Mouse (Mus musculus) granulocyte monocyte progenitor cell, adult 5-6 weeks (primary cell): ENCODE measurements around the gene Thoc3. TPM values are rescaled to one million over a fixed set of nuclear protein-coding genes. Genes with fewer than 3 reads are reported as not detected.
"Not testable (repeated sequence)": the region's sequence is repeated elsewhere in the genome, so short reads cannot be mapped to it uniquely, and the experiment has no call there.

Experiments used
- ATAC-seq: replicated peaks from 2 replicates; pipeline ENCODE4 v1.8.0; 2016; ENCODE audit warnings: mild to moderate bottlenecking, moderate TSS enrichment, inconsistent platforms; ENCODE audit not compliant: poor library complexity, severe bottlenecking
- total RNA-seq, 2 experiments: library from RNA; stranded (forward) in 1 of 2; stranded (reverse) in 1 of 2; fragments of 200-712, 200-1000 nt in 1 of 2; fragments of >200 nt in 1 of 2; fragmentation: Nextera tagmentation in 1 of 2; gene quantifications; 2 replicates each; pipeline ENCODE4 v1.2.3; 2014 to 2017

The Thoc3 gene
- total RNA-seq (2014; fragmentation: Nextera tagmentation) (22.1 and 26.7 TPM in 2 replicates), total RNA-seq (2017) (42.0 and 57.2 TPM in 2 replicates)

DNA sequence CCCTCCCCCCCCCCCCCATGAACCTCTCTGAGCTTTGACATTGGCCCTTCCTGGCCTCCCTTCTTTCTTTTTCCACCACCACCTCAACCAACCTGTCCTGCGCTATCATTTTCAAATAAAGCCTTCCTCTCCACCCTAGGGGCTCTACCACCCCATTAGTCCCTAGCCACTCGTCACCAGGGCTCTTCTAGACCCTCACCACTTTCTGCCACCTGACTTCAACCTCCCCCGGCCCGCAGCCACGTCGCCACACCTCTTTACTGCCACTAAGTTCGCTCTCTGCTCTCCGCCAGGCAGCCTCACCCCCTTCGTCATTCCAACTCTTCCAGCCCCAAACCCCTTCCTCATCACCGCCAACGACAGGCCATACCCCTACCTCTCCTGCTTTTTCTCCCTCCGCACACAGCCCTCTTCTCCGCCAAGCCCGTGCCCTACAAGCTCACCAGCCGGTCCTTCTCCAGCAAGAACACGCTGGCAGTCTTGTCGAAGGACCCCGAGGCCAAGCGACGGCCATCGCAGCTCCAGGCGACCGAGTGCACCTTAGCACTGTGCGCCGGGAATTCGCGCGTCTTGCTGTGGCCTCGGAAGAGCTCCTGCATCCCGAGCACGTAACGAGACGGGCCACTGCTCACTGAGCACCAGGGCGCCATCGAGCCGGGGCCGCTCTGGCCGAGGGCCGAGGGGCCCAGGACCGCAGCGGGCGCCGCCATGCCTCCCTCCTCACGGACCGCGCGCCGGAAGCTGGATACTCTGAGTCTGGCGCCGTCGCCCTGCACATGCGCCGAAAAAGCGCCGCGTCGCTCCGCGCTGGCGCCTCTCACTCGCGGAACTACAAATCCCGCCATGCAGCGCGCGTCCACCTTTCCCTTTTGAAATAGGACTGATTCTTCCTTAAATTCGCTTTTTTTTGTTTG, at the start of gene Thoc3:
TSS of gene Thoc3 (minus strand) at position 752 of the 914 bp plus-strand sequence.
- ATAC-seq: peak; percentile 100

GRCm38 (mm10) chr13:54505920-54506319, 37.3 kb upstream of the Thoc3 start:
- ATAC-seq: no peak

DNA sequence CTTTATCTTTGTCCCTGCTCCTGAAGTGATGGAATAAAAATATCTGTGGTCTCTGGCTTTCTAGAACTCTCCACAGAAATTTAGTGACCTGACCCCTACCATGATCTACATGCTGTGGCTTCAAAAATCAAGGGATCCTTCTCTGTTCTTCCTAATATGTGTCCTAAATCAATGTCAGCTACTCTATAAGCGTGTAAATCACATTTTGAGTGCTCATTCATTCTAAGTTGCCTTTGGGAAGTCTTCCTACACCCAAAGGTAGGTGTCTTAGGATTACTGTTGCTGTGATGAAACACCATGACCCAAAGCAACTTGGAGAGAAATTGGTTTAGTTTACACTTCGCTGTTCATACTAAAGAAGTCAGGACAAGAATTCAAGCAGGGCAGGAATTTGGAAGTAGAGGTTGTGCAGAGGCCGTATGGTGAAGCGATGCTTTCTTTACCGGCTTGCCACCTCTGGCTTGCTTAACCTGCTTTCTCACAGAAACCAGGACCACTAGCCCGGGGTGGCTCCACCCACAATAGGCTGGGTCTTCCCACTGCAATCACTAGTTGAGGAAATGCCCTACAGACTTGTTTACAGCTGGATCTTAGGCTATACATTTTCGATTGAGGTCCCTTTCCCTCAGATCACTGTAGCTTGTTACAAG, 36.1 kb upstream of the Thoc3 start:
- no peak for ATAC-seq

DNA sequence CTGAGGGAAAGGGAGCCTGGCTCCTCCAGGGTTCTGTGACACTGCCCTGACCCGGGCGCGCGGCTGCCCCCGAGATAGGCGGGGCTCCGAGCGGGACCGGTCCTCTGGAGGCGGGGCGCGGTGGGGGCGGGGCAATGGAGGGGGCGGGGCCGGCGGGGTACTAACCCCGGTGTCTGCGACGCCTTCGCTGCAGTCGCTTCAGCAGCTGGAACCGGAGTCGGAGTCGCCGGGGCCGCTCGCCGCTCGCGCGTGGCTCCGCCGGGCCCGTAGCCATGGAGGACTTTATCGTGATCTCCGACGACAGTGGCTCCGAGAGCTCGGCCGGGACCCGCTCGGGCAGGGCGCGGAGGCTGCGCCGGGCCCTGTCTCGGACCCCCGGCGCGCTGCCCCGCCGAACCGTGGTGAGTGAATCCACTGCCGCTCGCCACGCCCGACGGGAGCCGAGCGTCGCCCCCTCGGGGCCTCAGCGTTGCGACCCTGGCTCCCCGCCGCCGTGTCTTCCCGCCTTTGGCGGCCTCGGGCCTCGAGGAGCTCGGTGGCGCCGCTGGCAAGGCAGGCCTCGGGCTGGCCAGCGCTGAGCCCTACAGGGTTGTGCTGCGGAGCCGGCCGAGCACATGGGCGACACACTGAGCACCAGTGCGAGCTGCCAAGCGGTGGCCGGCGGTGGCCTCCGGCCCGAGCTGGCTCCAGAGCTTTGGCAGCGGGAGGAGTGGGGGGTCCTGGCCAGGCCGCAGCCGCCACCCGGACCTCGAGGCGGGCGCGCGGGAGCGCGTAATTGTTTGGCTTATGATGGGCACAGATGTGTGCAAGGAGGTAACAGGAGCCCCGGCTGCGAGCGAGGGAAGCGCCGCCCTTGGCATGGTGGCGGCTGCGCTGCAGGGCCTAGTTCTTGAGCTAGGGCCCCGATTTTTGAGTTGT, 35.2 kb upstream of the Thoc3 start, which contains the start of gene Simc1:
TSS of gene Simc1 (plus strand) at position 176 of the 918 bp plus-strand sequence.
- ATAC-seq: peak; percentile 90

- no peak; the same call in 1 of the 2 replicates for ATAC-seq
Observed at GRCm38 (mm10) chr13:54503278-54503603, 34.6 kb upstream of the Thoc3 start.

- no peak for ATAC-seq
Observed at GRCm38 (mm10) chr13:54501957-54502690, 33.5 kb upstream of the Thoc3 start.

- ATAC-seq: no peak
Observed at GRCm38 (mm10) chr13:54501352-54501751, 32.7 kb upstream of the Thoc3 start.

DNA sequence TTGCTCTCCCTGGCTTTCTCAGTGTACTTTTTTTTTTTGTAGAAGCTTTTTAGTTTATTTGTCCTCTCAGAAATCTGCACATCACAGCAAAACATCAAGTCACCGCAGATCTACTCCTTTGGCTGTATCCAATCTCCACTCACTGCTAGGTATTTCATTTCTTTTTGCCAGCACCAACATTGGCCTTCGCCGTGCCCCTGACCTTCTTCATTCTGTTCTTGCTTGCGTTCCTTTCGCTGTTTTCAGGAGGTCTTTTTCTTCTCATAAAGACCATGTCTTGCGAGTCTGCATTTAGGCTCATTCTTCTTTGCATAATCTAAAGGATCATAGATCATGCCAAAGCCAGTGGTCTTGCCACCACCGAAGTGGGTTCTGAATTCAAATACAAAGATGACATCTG, 30.9 kb upstream of the Thoc3 start:
- ATAC-seq: not testable (repeated sequence)

GRCm38 (mm10) chr13:54491381-54491780, 22.7 kb upstream of the Thoc3 start:
- ATAC-seq: no peak

DNA sequence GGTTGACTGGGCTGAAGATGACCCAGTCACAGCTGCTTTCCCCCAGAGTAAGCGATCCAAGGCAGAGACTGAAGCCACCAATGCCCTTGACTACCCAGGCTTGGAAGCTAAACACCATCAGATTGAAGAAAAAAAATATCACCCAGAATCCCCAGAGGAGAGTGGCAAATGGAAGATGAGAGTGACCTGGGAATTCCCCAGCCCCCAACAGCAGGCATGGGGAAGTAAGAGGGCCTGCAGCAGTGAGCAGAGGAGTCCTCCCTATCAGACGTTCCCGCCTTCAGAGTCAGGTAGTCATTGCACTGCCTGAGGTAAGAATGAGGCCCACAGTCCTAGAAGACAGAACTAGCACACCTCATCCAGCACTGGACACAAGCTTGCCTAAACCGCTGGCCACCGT, 21.8 kb upstream of the Thoc3 start:
- ATAC-seq: no peak

DNA sequence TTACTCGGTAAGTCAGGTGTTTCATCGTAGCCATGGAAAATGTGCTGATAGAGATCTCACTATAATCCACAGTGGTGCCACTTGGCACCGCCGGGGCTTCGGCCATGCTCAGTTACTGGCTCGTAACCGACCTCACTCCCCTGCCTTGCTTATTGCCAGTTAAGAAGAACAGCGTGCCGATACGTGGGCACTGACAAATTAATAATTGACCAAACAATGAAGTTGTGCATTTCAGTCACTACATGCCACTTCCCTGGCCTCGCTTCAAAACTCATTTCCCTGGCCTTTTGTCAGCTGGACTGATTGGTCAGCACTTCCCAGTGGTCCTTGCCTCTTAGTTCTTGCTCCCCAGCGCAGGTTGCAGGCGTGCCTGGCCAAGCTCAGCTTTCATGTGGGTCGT, 12.8 kb upstream of the Thoc3 start:
- no peak for ATAC-seq

- no peak for ATAC-seq
Observed at GRCm38 (mm10) chr13:54479286-54479685, 10.6 kb upstream of the Thoc3 start.

DNA sequence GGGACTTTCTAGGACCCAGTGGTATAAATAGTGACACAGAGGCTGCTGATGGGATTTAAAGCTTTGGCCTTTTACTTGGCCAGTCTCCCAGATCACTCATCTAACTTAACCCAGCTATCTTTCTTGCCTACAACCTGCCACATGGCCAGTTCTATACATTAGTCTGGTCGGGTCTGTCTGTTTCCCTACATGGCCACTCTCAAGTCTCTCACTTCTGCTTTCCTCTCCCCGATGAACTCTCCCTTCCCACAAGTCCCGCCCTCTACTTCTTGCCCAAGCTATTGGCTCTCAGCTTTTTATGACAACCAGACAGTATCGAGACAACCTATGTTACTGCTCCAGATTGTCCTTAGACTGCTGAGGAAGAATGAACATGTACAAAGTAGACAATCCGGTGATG, 7.1 kb upstream of the Thoc3 start:
- ATAC-seq: peak; percentile 99

GRCm38 (mm10) chr13:54474996-54475395, 6.3 kb upstream of the Thoc3 start:
- no peak for ATAC-seq

DNA sequence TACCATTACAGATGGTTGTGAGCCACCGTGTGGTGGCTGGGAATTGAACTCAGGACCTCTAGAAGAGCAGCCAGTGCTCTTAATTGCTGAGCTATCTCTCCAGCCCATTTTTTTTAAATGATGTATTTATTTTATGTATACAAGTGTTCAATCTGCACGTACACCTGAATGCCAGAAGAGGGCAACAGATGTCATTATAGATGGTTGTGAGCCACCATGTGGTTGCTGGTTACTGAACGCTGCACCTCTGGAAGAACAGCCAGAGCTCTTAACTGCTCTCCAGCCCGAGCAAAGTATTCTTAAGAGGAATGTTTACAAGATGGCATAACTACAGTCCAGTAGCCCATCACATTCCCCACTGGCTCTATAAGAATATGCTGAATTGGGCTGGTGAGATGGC, 3.3 kb upstream of the Thoc3 start:
- ATAC-seq: no peak

DNA sequence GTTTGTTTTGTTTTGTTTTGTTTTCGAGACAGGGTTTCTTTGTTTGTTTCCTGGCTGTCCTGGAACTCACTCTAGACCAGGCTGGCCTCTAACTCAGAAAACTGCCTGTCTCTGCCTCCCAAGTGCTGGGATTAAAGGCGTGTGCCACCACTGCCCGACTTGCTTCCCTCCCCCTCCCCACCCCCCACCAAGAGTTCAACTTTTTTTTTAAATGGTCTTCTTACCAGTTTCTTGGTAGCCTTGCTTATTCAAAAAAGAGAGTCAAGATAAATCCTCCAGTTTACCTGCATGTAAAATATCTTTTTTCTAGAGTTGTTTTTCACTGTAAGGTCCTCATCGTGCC, 334 bp upstream of the Thoc3 start:
- no peak for ATAC-seq

- no peak for ATAC-seq
Observed at GRCm38 (mm10) chr13:54459282-54459681, 9.4 kb downstream of the Thoc3 start.

- ATAC-seq: no peak; the same call in 1 of the 2 replicates
Observed at GRCm38 (mm10) chr13:54457062-54457461, 11.6 kb downstream of the Thoc3 start.

DNA sequence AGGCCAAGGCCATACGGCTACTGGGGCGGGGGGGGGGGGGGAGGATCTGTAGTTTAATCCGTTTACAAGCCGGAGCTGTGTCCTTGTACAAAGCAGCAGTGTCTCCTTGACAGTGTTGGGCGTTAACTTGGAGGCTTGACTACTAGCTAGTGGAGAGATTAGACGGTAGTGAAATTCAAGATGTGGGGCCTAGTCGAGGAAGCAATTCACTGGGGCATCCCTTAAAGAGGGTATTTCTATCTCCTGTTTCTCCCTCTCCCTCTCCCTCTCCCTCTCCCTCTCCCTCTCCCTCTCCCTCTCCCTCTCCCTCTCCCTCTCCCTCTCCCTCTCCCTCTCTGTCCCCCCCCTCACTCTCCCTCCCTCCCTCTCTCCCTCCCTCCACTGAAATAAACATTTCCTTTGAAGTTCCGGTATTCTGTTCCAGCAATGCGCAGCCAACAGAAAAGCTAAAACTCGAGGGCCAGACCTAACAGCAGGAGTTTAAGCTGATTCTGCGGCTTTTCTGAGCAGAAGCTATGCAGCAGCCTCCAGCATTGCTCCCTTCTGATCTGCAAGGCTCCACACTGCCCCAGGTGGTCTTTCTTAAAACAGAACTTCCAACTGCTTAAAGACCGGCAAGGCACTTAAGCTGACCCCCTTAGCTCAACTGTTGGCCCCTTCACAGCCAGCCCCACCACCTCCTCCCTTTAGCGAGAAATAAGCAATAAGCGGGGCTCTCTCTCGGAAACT, 21.0 kb downstream of the Thoc3 start:
- peak; percentile 55; the same call in 1 of the 2 replicates for ATAC-seq
